Mouse (Mus musculus) bone marrow macrophage, adult 2 months (primary cell): ENCODE results near the gene Slc41a3.

Experiments used
- CTCF ChIP-seq: IDR thresholded peaks from 2 replicates; pipeline ENCODE4 v1.5.1; 2012; ENCODE audit warnings: low read depth, mild to moderate bottlenecking, low read length, moderate library complexity
- POLR2A ChIP-seq: IDR thresholded peaks from 2 replicates; pipeline ENCODE4 v1.6.1; 2012; ENCODE audit warnings: mild to moderate bottlenecking, low read depth, low read length, borderline replicate concordance

DNA sequence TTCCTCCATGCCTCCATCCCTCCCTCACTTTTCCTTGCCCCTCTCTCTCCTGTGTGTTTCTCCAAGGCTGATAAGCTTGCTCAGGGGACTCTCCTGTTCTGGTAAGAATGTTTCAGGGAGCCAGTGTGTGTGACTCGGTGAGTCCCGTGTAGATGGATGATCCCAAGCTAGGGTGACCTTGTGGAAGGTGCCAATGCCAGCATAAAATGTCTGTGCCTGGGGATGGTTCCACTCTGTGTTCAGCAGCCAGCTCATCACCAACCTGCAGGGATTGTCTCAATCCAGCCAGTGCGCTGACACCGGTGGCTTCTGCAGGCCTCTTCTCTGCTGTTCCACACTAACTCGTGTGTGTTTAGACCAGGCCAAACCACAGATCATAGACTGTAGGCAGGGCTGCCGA, 12.0 kb downstream of the Slc41a3 start:
- TF ChIP-seq POLR2A (no peak), CTCF (no peak)
